Mouse (Mus musculus) kidney, adult 2 months (tissue): Measurements from ENCODE around the gene Onecut3.

Source experiments
- CTCF ChIP-seq: fragments of 200-500 bp; conservative IDR thresholded peaks from 2 replicates; pipeline ENCODE4 v1.5.1; 2011; ENCODE audit warnings: low read depth, mild to moderate bottlenecking, control low read depth, low read length, moderate library complexity, mixed read lengths; ENCODE audit not compliant: insufficient read depth, insufficient read length
- POLR2A ChIP-seq: fragments of 200-500 bp; IDR thresholded peaks from one replicate; pipeline ENCODE4 v1.6.1; 2011; ENCODE audit warnings: low read depth, low read length, control low read depth

DNA sequence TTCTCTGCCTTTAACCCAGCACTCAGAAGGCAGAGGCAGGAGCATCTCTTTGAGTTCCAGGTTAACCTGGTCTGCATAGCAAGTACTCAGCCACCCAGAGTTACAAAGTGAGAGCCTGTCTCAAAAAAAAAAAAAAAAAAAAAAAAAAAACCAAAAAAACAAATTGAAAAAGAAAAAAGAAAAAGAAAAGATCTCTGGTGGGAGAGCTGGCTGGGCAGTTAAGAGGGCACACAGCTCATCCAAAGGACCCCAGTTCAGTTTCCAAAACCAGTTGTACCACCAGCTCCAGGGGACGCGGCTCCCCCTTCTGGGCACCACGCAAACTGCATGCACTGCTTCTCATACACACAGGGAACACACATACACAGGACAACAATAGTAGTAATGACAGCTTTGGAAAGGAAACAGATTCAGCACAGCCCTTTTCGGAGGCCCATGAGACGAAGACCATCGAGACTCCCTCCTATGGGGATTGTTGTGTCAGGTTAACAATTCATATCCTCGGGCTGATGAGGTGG is 7.7 kb upstream of the Onecut3 start:
- TF ChIP-seq POLR2A (no peak), CTCF (peak; percentile 44)
